Mouse (Mus musculus): ENCODE results near the gene Tet3. TPM values are rescaled to one million over a fixed set of nuclear protein-coding genes. Genes with fewer than 3 reads are reported as not detected.

The Tet3 gene
- polyA plus RNA-seq, 1 experiment from 2014 or later = 7.9 TPM

- Histone ChIP-seq H3K27me3 (ENCODE audit: insufficient read depth, low read length) (no peaks in the 10 kb centered on the region), H3K4me2 (ENCODE audit: low read depth, low read length) (peak overlapping the region; percentile 5; the same call in 1 of the 2 replicates), H3K9ac (replicated peaks) (0 out of 2 replicates have a peak overlapping the region, but pooled peaks have one; percentile 2), H3K9me3 (ENCODE audit: low read length) (no peaks in the 10 kb centered on the region), H3K4me3 (ENCODE audit: low read depth, low read length) (no peak overlapping the region), H3K36me3 (replicated peaks; ENCODE audit: insufficient read depth, low read length) (peaks cover 8% of the 10 kb centered on the region; the same call in 1 of the 2 replicates), H3K4me1 (ENCODE audit: insufficient read depth) (peaks cover 62% of the 10 kb centered on the region), H3K27ac (ENCODE audit: low read depth) (peak overlapping the region; percentile 31)
- TF ChIP-seq EP300 (IDR thresholded peaks at IDR 0.05; ENCODE audit: low read depth) (no peak), CTCF (IDR thresholded peaks at IDR 0.05; ENCODE audit: low read depth) (no peak)
- 35% methylated on average over 13 of the region's 13 CpGs for WGBS (ENCODE audit: insufficient replicate concordance)
- peak; percentile 78 for DNase-seq
- peak; percentile 16; the same call in 1 of the 2 replicates for ATAC-seq
Measured at GRCm38 (mm10) chr6:83443441-83444340, 15.2 kb downstream of the Tet3 start.

GRCm38 (mm10) chr6:83442639-83443038 lies 16.2 kb downstream of the Tet3 start:
- Histone ChIP-seq H3K4me2 (ENCODE audit: low read depth, low read length) (peak overlapping the region; percentile 77), H3K27me3 (ENCODE audit: insufficient read depth, low read length) (no peaks in the 10 kb centered on the region), H3K9me3 (ENCODE audit: low read length) (no peaks in the 10 kb centered on the region), H3K4me1 (ENCODE audit: insufficient read depth) (peaks cover 55% of the 10 kb centered on the region), H3K36me3 (replicated peaks; ENCODE audit: insufficient read depth, low read length) (peaks cover 11% of the 10 kb centered on the region; the same call in 1 of the 2 replicates), H3K4me3 (ENCODE audit: low read depth, low read length) (no peak overlapping the region), H3K27ac (ENCODE audit: low read depth) (peak overlapping the region; percentile 86), H3K9ac (replicated peaks) (no peak overlapping the region; the same call in 1 of the 2 replicates)
- no peak for TF ChIP-seq EP300 (IDR thresholded peaks at IDR 0.05; ENCODE audit: low read depth)
- TF ChIP-seq CTCF (IDR thresholded peaks at IDR 0.05; ENCODE audit: low read depth) = no peak
- no peak for ATAC-seq
- 44% methylated on average over 3 of the region's 3 CpGs for WGBS (ENCODE audit: insufficient replicate concordance)
- DNase-seq = no peak

GRCm38 (mm10) chr6:83441259-83442061 lies 17.4 kb downstream of the Tet3 start:
- Histone ChIP-seq H3K4me1 (ENCODE audit: insufficient read depth) (peaks cover 46% of the 10 kb centered on the region), H3K4me3 (ENCODE audit: low read depth, low read length) (peak overlapping the region; percentile 70), H3K9ac (replicated peaks) (peak overlapping the region; percentile 77), H3K27ac (ENCODE audit: low read depth) (peak overlapping the region; percentile 86), H3K9me3 (ENCODE audit: low read length) (no peaks in the 10 kb centered on the region), H3K4me2 (ENCODE audit: low read depth, low read length) (peak overlapping the region; percentile 77), H3K36me3 (replicated peaks; ENCODE audit: insufficient read depth, low read length) (peaks cover 14% of the 10 kb centered on the region; the same call in 1 of the 2 replicates), H3K27me3 (ENCODE audit: insufficient read depth, low read length) (no peaks in the 10 kb centered on the region)
- under 1% methylated on average over 46 of the region's 48 CpGs for WGBS (ENCODE audit: insufficient replicate concordance)
- peak; percentile 90 for DNase-seq
- no peak for TF ChIP-seq CTCF (IDR thresholded peaks at IDR 0.05; ENCODE audit: low read depth)
- TF ChIP-seq EP300 (IDR thresholded peaks at IDR 0.05; ENCODE audit: low read depth) = no peak
- peak; percentile 96 for ATAC-seq

GRCm38 (mm10) chr6:83440510-83441258 lies 18.2 kb downstream of the Tet3 start:
- Histone ChIP-seq H3K9ac (replicated peaks) (peak overlapping the region; percentile 77), H3K4me1 (ENCODE audit: insufficient read depth) (peaks cover 46% of the 10 kb centered on the region), H3K36me3 (replicated peaks; ENCODE audit: insufficient read depth, low read length) (peaks cover 15% of the 10 kb centered on the region; the same call in 1 of the 2 replicates), H3K9me3 (ENCODE audit: low read length) (no peaks in the 10 kb centered on the region), H3K27me3 (ENCODE audit: insufficient read depth, low read length) (no peaks in the 10 kb centered on the region), H3K4me2 (ENCODE audit: low read depth, low read length) (peak overlapping the region; percentile 77), H3K27ac (ENCODE audit: low read depth) (peak overlapping the region; percentile 86), H3K4me3 (ENCODE audit: low read depth, low read length) (peak overlapping the region; percentile 70)
- WGBS (ENCODE audit: insufficient replicate concordance) = 35% methylated on average over 26 of the region's 26 CpGs
- TF ChIP-seq EP300 (IDR thresholded peaks at IDR 0.05; ENCODE audit: low read depth) (no peak), CTCF (IDR thresholded peaks at IDR 0.05; ENCODE audit: low read depth) (no peak)
- DNase-seq = peak; percentile 69
- ATAC-seq = peak; percentile 16

GRCm38 (mm10) chr6:83440197-83440509 lies 18.7 kb downstream of the Tet3 start:
- 62% methylated on average over 3 of the region's 3 CpGs for WGBS (ENCODE audit: insufficient replicate concordance)
- no peak for TF ChIP-seq CTCF (IDR thresholded peaks at IDR 0.05; ENCODE audit: low read depth)
- no peak for TF ChIP-seq EP300 (IDR thresholded peaks at IDR 0.05; ENCODE audit: low read depth)
- H3K9me3 ChIP-seq (ENCODE audit: low read length) = no peaks in the 10 kb centered on the region
- H3K27ac ChIP-seq (ENCODE audit: low read depth) = peak overlapping the region; percentile 86; the same call in 1 of the 2 replicates
- H3K9ac ChIP-seq (replicated peaks) = no peak overlapping the region
- H3K36me3 ChIP-seq (replicated peaks; ENCODE audit: insufficient read depth, low read length) = peaks cover 14% of the 10 kb centered on the region; the same call in 1 of the 2 replicates
- H3K4me3 ChIP-seq (ENCODE audit: low read depth, low read length) = peak overlapping the region; percentile 70; the same call in 1 of the 2 replicates
- H3K27me3 ChIP-seq (ENCODE audit: insufficient read depth, low read length) = no peaks in the 10 kb centered on the region
- ATAC-seq (no peak), DNase-seq (no peak)
- peaks cover 48% of the 10 kb centered on the region for H3K4me1 ChIP-seq (ENCODE audit: insufficient read depth)
- peak overlapping the region; percentile 77 for H3K4me2 ChIP-seq (ENCODE audit: low read depth, low read length)

All from liver, postnatal 0 days (tissue).